Mouse (Mus musculus): ENCODE data around the gene Ccnq. TPM values are rescaled to one million over a fixed set of nuclear protein-coding genes. Genes with fewer than 3 reads are reported as not detected.
"Not testable (repeated sequence)": the region's sequence is repeated elsewhere in the genome, so short reads cannot be mapped to it uniquely, and the experiment has no call there.

Ccnq gene
- total RNA-seq, 4 experiments from 2014 or later = 61.2 to 71.8 (median 64.7) TPM

- DNase-seq = no peak
Measured at GRCm38 (mm10) chr11:78761086-78761485, 9.6 kb upstream of the Ccnq start.

GRCm38 (mm10) chr11:78755299-78755698 is 3.8 kb upstream of the Ccnq start:
- DNase-seq = no peak

- not testable (repeated sequence) for DNase-seq
Measured at GRCm38 (mm10) chr11:78754177-78754576, 2.6 kb upstream of the Ccnq start.

- no peak for DNase-seq
Measured at GRCm38 (mm10) chr11:78753183-78753582, 1.7 kb upstream of the Ccnq start.

GRCm38 (mm10) chr11:78751843-78752203 is 294 bp upstream of the Ccnq start:
- no peak for DNase-seq

- no peak for DNase-seq
Measured at GRCm38 (mm10) chr11:78746264-78746663, 5.3 kb downstream of the Ccnq start.

- peak; percentile 37 for DNase-seq
Measured at GRCm38 (mm10) chr11:78745475-78745874, 6.1 kb downstream of the Ccnq start.

- DNase-seq = no peak
Measured at GRCm38 (mm10) chr11:78742461-78742860, 9.1 kb downstream of the Ccnq start.

- DNase-seq = no peak
Measured at GRCm38 (mm10) chr11:78741958-78742357, 9.6 kb downstream of the Ccnq start.

- no peak for DNase-seq
Measured at GRCm38 (mm10) chr11:78739361-78739760, 12.2 kb downstream of the Ccnq start.

- DNase-seq = no peak
Measured at GRCm38 (mm10) chr11:78736877-78737408, 14.6 kb downstream of the Ccnq start.

GRCm38 (mm10) chr11:78735168-78735567 is 16.4 kb downstream of the Ccnq start:
- DNase-seq = no peak

GRCm38 (mm10) chr11:78732619-78733018 is 18.9 kb downstream of the Ccnq start:
- DNase-seq = no peak

GRCm38 (mm10) chr11:78730902-78731301 is 20.6 kb downstream of the Ccnq start:
- no peak for DNase-seq

GRCm38 (mm10) chr11:78728041-78728440 is 23.5 kb downstream of the Ccnq start:
- no peak for DNase-seq

GRCm38 (mm10) chr11:78726366-78726765 is 25.2 kb downstream of the Ccnq start:
- DNase-seq = no peak

- DNase-seq = no peak
Measured at GRCm38 (mm10) chr11:78724792-78725191, 26.7 kb downstream of the Ccnq start.

- no peak for DNase-seq
Measured at GRCm38 (mm10) chr11:78721419-78721818, 30.1 kb downstream of the Ccnq start.

GRCm38 (mm10) chr11:78717655-78718054 is 33.9 kb downstream of the Ccnq start:
- DNase-seq = no peak

- no peak for DNase-seq
Measured at GRCm38 (mm10) chr11:78708642-78709041, 42.9 kb downstream of the Ccnq start.

GRCm38 (mm10) chr11:78706026-78706425 is 45.5 kb downstream of the Ccnq start:
- no peak for DNase-seq

GRCm38 (mm10) chr11:78703085-78703484 is 48.4 kb downstream of the Ccnq start:
- no peak for DNase-seq

- DNase-seq = no peak
Measured at GRCm38 (mm10) chr11:78702319-78702718, 49.2 kb downstream of the Ccnq start.

All from adrenal gland, adult 8-10 months (tissue).